Mouse (Mus musculus) thymus, adult 18-20 months (tissue): ENCODE measurements around the gene Prkn.

Source experiments
- DNase-seq, 2 experiments: peaks; one replicate each; pipeline ENCODE4 v3.0.0; 2022; ENCODE audit warnings: mixed read lengths in 2 of 2

The Prkn gene

DNA sequence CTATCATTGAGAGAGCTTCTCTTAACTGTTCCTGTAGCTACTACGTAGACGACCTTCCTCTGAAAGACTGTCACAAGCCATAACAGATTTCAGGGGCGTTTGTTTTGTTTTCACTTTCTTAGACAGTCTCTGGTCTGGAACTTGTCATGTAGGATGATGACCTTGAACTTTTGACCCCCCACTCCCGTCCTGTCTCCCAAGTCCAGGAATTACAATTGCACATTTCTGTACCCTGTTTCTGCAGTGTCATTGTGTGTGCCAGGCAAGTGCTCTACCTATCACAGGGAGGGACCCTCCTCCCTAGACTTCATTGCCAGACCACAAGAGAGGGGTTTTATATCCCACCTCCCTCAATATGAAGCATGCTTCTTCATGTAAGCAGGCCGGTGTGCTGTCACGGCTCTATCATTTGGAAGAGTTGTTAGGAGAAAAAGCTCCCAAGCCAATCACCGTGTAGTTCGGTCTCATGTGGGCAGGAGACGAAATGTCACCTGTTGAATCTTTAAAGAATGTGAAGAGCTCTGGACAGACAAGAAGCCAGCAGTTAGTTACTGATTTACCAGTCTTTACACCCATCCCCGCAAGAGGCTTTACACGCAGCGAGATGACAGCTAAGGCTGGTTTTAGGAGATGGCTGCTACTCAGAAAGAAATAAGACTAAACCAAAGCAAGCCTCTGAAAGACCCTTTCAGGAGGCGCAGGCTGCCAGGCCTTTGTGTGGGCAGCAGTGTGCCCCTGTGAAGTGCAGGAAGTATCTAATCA is 1027.3 kb downstream of the Prkn start:
- DNase-seq = no peak

DNA sequence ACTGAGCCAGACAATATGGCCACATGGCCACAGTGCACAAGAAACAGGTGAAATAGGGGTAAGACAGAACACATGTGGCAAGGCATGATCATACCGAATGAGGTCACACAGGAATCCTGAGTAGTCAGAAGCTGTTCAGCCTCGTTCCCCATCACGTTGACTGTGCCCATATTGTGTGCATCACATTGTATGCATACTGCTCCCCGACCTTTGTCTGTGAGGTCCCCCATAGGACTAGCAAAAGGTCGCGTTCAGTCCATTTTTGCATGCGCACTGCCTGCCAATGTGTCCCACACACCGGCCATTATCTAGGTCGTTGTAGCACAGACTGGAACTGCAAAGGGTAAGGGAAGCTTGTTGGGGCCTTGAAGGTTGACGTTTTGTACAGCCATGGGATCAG is 1030.4 kb downstream of the Prkn start:
- no peak for DNase-seq

- DNase-seq = no peak
Measured at GRCm38 (mm10) chr17:11876240-11876639, 1036.1 kb downstream of the Prkn start.

- DNase-seq = no peak
Measured at GRCm38 (mm10) chr17:11881110-11881820, 1041.1 kb downstream of the Prkn start.

- no peak for DNase-seq
Measured at GRCm38 (mm10) chr17:11885601-11886000, 1045.4 kb downstream of the Prkn start.

DNA sequence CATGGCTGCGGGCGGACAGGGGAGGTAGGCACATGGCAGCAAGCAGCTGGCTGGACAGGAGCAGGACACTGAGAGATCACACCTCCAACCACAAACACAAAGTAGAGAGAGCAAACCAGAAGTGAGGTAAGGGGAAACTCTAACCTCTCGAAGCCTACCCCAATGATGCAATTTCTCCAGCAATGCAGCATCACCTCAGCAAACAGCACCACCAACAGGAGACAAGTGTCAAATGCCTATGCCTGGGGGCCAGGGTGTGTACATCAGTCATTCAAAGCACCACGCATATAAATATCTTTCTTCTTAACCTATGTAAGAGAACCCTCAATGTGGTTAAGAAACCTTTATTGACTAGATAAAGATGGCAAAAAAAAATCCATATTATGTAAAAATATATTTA is 1046.8 kb downstream of the Prkn start:
- no peak for DNase-seq

DNA sequence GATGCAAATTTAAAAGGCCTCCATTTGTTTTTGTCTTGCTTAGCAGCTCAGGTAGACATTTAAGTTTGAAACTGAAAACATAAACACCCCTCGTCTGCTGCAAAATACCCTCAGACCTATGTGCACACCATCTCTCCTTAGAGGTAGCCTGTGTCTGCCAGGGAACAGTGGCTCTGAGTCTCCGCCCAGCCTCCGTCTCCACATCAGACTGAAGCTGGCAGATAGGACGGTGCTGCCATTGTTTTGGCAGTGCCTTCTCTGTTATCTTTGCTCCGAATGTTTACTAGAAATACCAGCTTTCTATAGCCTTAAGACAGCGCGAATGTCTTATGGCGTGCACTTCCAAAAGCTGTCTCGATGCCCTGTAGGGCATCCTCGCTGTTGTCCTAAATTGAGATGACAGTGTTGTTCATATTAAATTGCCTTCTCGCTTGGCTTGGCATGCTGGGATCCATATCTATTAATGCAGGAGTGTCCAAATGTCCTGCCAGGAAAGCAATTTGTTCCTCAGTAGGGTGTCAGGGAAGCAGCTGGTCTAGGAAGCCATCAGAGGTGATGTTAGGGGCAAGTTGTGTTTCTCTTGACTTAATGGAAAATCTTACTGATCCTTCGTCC is 1047.5 kb downstream of the Prkn start:
- DNase-seq = no peak

GRCm38 (mm10) chr17:11888806-11889205 is 1048.6 kb downstream of the Prkn start:
- DNase-seq = no peak

GRCm38 (mm10) chr17:11900300-11900699 is 1060.1 kb downstream of the Prkn start:
- DNase-seq = no peak

DNA sequence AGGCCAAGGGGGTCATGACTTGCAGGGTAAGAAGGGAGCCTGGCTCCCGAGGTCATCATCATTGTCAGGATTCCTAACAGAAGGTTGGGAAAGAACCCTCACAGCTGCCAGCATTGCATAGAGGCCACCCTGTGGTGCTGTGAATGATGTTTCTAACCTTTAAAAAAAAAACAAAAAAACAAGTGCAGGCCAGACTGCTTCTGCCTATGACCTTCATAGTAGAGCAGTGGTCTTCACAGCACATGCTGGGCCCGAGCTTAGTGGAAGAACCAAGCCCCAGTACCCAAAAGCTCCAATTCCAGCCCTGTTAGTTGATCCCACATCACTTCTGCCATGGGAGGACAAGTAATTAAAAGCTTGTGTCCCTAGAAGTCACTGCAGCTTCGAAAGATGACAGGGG is 1061.5 kb downstream of the Prkn start:
- DNase-seq = no peak

DNA sequence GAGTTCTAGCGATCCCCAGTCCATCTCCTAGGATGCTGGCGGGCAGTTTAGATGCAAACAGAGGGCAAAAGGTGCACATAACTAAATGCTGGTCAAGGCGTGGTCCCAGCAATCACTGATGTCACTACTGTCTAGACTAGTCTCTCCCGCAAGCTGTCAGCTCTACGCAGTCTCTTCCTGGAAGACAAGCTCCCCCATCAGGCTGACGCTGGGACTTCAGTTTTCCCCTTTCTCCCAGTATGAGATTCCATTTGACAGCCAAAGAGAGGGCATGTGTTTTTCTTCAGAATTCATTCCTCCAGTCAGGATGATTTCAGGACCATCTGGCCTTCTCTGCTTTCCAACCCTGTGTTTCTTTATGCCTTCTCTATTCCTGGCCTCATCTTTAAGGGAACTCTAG is 1062.8 kb downstream of the Prkn start:
- DNase-seq = no peak

GRCm38 (mm10) chr17:11910668-11911398 is 1070.6 kb downstream of the Prkn start:
- no peak for DNase-seq

DNA sequence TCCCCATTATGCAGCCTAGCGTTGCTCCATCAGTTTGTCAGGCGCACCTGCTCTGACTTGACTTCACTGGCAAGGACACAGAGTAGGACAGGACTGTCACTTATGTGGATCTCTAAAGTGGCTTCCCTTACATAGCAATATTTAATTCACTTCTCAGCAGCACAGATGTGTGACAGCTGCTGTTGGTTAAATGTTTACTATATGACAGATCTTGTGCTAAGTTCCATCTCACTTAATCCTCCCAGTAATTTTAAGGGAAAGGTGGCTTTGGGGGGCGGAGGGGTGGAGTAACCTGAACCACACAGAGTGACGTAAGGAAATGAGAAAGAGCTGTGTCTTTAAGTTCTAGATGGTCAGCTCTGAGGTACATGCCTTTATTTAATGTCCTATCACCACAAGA is 1072.0 kb downstream of the Prkn start:
- DNase-seq = no peak

DNA sequence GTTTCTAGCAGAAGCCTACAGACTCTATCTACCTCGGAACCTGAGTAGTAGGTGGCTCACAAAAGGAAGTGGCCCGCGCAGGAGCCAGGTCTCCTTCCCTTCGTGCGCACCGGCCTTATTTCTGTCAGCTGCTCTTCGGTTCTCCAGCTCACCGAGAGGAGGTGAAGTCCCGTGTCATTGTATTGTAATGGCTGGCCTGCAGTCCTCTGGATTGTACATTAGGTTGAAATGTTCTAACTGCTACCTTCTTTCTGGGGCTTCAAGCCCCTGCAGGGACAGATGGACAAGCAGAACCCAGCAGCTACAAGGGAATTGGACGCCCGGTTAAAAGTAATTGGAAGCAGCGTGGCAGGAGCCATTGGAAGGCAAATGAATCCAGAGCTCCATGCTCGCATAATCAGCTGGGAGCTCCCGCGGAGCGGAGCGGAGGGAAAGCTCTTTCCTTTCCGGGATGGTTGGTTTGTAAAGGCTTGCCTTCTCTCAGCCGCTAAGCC is 1072.7 kb downstream of the Prkn start:
- no peak for DNase-seq

- no peak for DNase-seq
Measured at GRCm38 (mm10) chr17:11913620-11914019, 1073.4 kb downstream of the Prkn start.

GRCm38 (mm10) chr17:11914451-11914850 is 1074.3 kb downstream of the Prkn start:
- DNase-seq = no peak

GRCm38 (mm10) chr17:11918123-11918801 is 1078.1 kb downstream of the Prkn start:
- DNase-seq = no peak

DNA sequence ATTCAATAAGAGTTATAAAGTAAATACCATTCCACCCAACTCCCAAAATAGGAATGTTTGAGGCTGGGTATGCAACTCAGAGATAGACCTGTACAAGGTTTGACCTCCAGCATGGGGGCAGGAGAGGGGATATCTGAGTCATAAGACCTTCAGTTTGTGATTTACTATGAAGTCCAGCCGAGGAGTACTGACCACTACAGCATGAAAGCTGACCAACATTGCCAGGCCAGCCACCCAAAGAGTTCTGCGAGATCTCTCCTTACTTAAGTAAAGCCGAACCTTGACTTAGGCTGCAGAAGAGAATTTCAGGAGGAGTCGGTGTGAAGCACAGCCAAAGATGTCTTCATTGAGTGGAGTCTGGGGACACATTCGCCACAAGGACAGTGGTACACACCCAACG is 1079.4 kb downstream of the Prkn start:
- DNase-seq = no peak

DNA sequence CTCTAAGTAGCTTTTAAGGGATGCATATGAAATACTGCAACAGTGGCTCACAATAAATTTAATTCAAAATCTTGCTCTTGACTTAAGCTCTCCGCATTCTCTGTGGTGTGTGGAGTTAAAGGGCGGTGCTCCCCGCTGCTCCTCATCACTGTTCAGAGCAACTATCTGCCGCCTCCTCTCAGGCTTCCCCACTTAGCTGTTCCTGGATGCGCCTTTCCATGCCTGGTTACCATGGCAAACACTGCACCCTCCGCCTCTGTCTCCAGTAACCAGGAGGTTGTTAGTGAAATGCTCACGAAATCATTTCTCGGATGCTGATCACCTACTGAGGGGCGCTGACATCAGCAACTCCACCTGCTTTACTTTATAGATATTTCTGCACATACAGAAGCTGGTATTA is 1080.8 kb downstream of the Prkn start:
- no peak for DNase-seq

DNA sequence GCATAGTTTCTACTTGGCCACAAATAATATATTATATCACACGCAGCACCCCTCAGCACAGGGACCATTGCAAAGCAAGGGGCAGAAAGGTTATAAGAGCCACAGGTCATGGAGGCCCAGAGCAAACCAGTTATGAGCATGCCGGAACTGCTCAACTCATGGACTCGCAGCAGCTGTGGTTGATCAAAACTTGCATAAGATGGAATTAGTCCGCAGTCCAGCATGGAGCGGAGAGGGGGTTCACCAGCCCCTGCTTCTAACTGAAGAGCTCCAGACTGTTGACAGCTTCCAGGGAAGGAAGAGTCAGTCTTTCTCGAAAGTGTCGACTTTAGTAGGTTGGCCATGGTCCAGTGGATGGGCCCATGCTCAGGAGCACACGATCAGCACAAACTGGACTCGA is 1083.8 kb downstream of the Prkn start:
- DNase-seq = no peak

- no peak for DNase-seq
Measured at GRCm38 (mm10) chr17:11926865-11927386, 1086.7 kb downstream of the Prkn start.

DNA sequence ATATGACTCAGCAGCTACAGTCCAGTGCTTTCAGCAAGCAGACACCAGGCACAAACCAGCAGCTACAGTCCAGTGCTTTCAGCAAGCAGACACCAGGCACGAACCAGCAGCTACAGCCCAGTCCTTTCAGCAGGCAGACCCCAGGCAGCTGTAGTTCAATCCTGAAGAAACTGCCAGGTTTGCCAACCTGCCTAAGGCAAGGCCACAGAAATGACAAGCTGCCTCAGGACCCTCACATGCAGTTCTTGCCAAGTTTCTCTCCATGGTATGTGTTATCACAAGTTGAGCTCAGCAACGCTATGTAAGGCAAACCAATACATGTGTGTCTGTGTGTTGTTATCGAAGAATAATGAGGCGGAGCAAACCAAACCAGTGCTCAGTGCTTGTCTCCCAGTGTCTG is 1091.5 kb downstream of the Prkn start:
- DNase-seq = no peak
